Mouse (Mus musculus) myocyte (in vitro differentiated cells): Measurements from ENCODE around the gene Dido1. TPM values are rescaled to one million over a fixed set of nuclear protein-coding genes. Genes with fewer than 3 reads are reported as not detected.

Source experiments
- H3K27me3 ChIP-seq: one replicate; pipeline ENCODE4 v1.6.1; 2011; ENCODE audit not compliant: control insufficient read depth, insufficient read depth, insufficient read length
- H3K36me3 ChIP-seq: one replicate; pipeline ENCODE4 v1.6.1; 2011; ENCODE audit not compliant: control insufficient read depth, insufficient read depth
- H3K4me2 ChIP-seq: one replicate; pipeline ENCODE4 v1.6.1; 2011; ENCODE audit warnings: low read depth, control low read depth
- H3K4me3 ChIP-seq: one replicate; pipeline ENCODE4 v1.5.1; 2011; ENCODE audit warnings: mild to moderate bottlenecking, control low read depth, moderate library complexity
- H3K79me2 ChIP-seq: one replicate; pipeline ENCODE4 v1.6.1; 2011; ENCODE audit not compliant: control insufficient read depth, insufficient read depth
- H3ac ChIP-seq: one replicate; pipeline ENCODE4 v1.6.1; 2011; ENCODE audit not compliant: control insufficient read depth, insufficient read length
- CEBPB ChIP-seq: IDR thresholded peaks from 2 replicates; pipeline ENCODE4 v1.6.1; 2011; ENCODE audit warnings: mild to moderate bottlenecking, moderate library complexity; ENCODE audit not compliant: poor library complexity, insufficient read depth, severe bottlenecking
- E2F4 ChIP-seq: IDR thresholded peaks from one replicate; pipeline ENCODE4 v1.6.1; 2011; ENCODE audit warnings: mild to moderate bottlenecking, control low read depth, moderate library complexity; ENCODE audit not compliant: insufficient read depth
- MAX ChIP-seq: IDR thresholded peaks from one replicate; pipeline ENCODE4 v1.6.1; 2011; ENCODE audit warnings: low read depth, mild to moderate bottlenecking, control low read depth
- MYOD1 ChIP-seq, 3 experiments: IDR thresholded peaks; one replicate each; pipeline ENCODE4 v1.6.1; 2011; ENCODE audit warnings: control low read depth in 2 of 3, low read depth in 2 of 3, mild to moderate bottlenecking in 2 of 3, moderate library complexity in 1 of 3; ENCODE audit not compliant: insufficient read length in 2 of 3, control insufficient read depth in 1 of 3
- MYOG ChIP-seq, 3 experiments: IDR thresholded peaks; one replicate each; pipeline ENCODE4 v1.6.1; 2011; ENCODE audit warnings: control low read depth in 2 of 3, low read depth in 2 of 3, mild to moderate bottlenecking in 2 of 3; ENCODE audit not compliant: insufficient read length in 2 of 3, control insufficient read depth in 1 of 3, insufficient read depth in 1 of 3
- POLR2A ChIP-seq: IDR thresholded peaks from one replicate; pipeline ENCODE4 v1.6.1; 2011; ENCODE audit warnings: low read depth, mild to moderate bottlenecking, control low read depth, moderate library complexity; ENCODE audit not compliant: insufficient read length
- POLR2AphosphoS2 ChIP-seq: IDR thresholded peaks from one replicate; pipeline ENCODE4 v1.6.1; 2011; ENCODE audit warnings: low read depth, control low read depth; ENCODE audit not compliant: insufficient read length
- REST ChIP-seq: IDR thresholded peaks from one replicate; pipeline ENCODE4 v1.6.1; 2011; ENCODE audit warnings: mild to moderate bottlenecking, control low read depth, moderate library complexity; ENCODE audit not compliant: insufficient read depth, insufficient read length
- SRF ChIP-seq: IDR thresholded peaks from one replicate; pipeline ENCODE4 v1.6.1; 2011; ENCODE audit warnings: low read depth; ENCODE audit not compliant: control insufficient read depth, insufficient read length
- TCF12 ChIP-seq: IDR thresholded peaks from one replicate; pipeline ENCODE4 v1.6.1; 2011; ENCODE audit warnings: mild to moderate bottlenecking, control low read depth; ENCODE audit not compliant: poor library complexity, insufficient read depth, severe bottlenecking
- TCF3 ChIP-seq: IDR thresholded peaks from one replicate; pipeline ENCODE4 v1.6.1; 2011; ENCODE audit warnings: low read depth, control low read depth; ENCODE audit not compliant: insufficient read length
- USF1 ChIP-seq: IDR thresholded peaks from one replicate; pipeline ENCODE4 v1.6.1; 2011; ENCODE audit warnings: low read depth, mild to moderate bottlenecking, control low read depth, moderate library complexity
- polyA plus RNA-seq: library from polyadenylated mRNA; unstranded; fragments of >200 nt; fragmentation: generic; extraction: Trizol; gene quantifications from one replicate; pipeline ENCODE4 v1.2.1, GENCODE M21; 2012; ENCODE audit warnings: missing spikeins

Dido1 gene
- polyA plus RNA-seq, 1 experiment, result 9.3 TPM

GRCm38 (mm10) chr2:180611882-180612281 is 97.9 kb downstream of the Dido1 start:
- Histone ChIP-seq H3ac (no peak overlapping the region), H3K4me2 (no peak overlapping the region), H3K79me2 (no peaks in the 10 kb centered on the region), H3K36me3 (no peaks in the 10 kb centered on the region), H3K27me3 (peaks cover 48% of the 10 kb centered on the region), H3K4me3 (no peak overlapping the region)
- TF ChIP-seq USF1, result no peak
- no peak for TF ChIP-seq MYOD1 (IDR thresholded peaks at IDR 0.05; ENCODE audit: control insufficient read depth in 1 of 3, insufficient read length in 2 of 3, low read depth in 2 of 3)
- no peak for TF ChIP-seq POLR2AphosphoS2
- no peak for TF ChIP-seq POLR2A
- no peak for TF ChIP-seq TCF12
- TF ChIP-seq MAX, result no peak
- no peak for TF ChIP-seq SRF
- TF ChIP-seq TCF3, result no peak
- no peak for TF ChIP-seq MYOG (IDR thresholded peaks at IDR 0.05; ENCODE audit: control insufficient read depth in 1 of 3, insufficient read depth in 1 of 3, insufficient read length in 2 of 3, low read depth in 2 of 3)
- no peak for TF ChIP-seq E2F4
- TF ChIP-seq CEBPB, result no peak
- no peak for TF ChIP-seq REST

GRCm38 (mm10) chr2:180610283-180610682 is 99.5 kb downstream of the Dido1 start:
- Histone ChIP-seq H3K36me3 (no peaks in the 10 kb centered on the region), H3K27me3 (peaks cover 36% of the 10 kb centered on the region)
- TF ChIP-seq POLR2A, result no peak

More at GRCm38 (mm10) chr2:180610283-180610682, 99.5 kb downstream of the Dido1 start:
- H3K4me2 ChIP-seq, result no peak overlapping the region
- no peak overlapping the region for H3K4me3 ChIP-seq
- H3ac ChIP-seq, result no peak overlapping the region
- no peaks in the 10 kb centered on the region for H3K79me2 ChIP-seq

Other genes starting within 250 kb of the Dido1 start
- not detected for gene Ntsr1, start 210.0 kb downstream of the Dido1 start, polyA plus RNA-seq
- gene Mrgbp, start 128.7 kb downstream of the Dido1 start, polyA plus RNA-seq, result 17.9 TPM
- gene Ogfr, start 120.8 kb downstream of the Dido1 start, polyA plus RNA-seq, result 81.8 TPM
- gene Col9a3, start 112.2 kb downstream of the Dido1 start, polyA plus RNA-seq, result 0.22 TPM
- not detected for gene Tcfl5, start 67.3 kb downstream of the Dido1 start, polyA plus RNA-seq
- gene Gid8, start 118 bp upstream of the Dido1 start, polyA plus RNA-seq, result 44.9 TPM
- 0.22 TPM for gene Slc17a9, start 15.3 kb upstream of the Dido1 start, polyA plus RNA-seq
- not detected for gene Bhlhe23, start 66.9 kb upstream of the Dido1 start, polyA plus RNA-seq
- 34.5 TPM for gene Ythdf1, start 210.9 kb upstream of the Dido1 start, polyA plus RNA-seq
- gene Birc7, start 219.0 kb upstream of the Dido1 start, polyA plus RNA-seq, result not detected
- not detected for gene Nkain4, start 244.7 kb upstream of the Dido1 start, polyA plus RNA-seq